Mouse (Mus musculus): ENCODE measurements around the gene Rpusd4. TPM values are rescaled to one million over a fixed set of nuclear protein-coding genes. Genes with fewer than 3 reads are reported as not detected.

The Rpusd4 gene
- polyA plus RNA-seq, 1 experiment, result 0.49 TPM

DNA sequence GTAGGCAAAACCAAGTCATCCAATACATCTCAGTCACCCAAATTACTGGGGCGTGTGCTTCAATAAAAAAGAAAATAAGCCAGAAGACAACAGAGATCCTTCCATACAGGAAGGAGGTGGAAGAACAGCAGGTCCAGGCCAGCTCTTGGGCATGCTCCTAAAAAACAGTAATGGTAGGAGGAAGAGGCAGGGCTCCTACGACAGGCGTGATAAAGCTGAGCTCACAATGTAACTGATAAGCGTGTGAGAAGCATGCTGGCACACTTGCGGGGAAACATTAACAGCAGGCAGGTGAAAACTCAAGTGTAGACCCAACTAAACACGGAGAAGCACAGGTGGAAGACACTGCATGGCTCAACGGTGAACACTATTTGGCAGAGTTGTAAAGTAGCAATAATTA lies 10.3 kb upstream of the Rpusd4 start:
- H3K4me3 ChIP-seq (replicated peaks), result no peak overlapping the region
- TF ChIP-seq FLI1 (IDR thresholded peaks at IDR 0.05; ENCODE audit: low read length), result no peak
- no peak for TF ChIP-seq GATA1 (IDR thresholded peaks at IDR 0.05; ENCODE audit: borderline replicate concordance, low read length)
- H3K36me3 ChIP-seq (replicated peaks; ENCODE audit: low read length), result peaks cover 2% of the 10 kb centered on the region
- H3K9me3 ChIP-seq, result no peaks in the 10 kb centered on the region
- H3K27me3 ChIP-seq (replicated peaks), result no peaks in the 10 kb centered on the region
- H3K4me1 ChIP-seq, result peaks cover 15% of the 10 kb centered on the region

GRCm38 (mm10) chr9:35262418-35262817 lies 5.2 kb upstream of the Rpusd4 start:
- Histone ChIP-seq H3K9me3 (no peaks in the 10 kb centered on the region), H3K27me3 (replicated peaks) (no peaks in the 10 kb centered on the region), H3K4me3 (replicated peaks) (no peak overlapping the region), H3K36me3 (replicated peaks; ENCODE audit: low read length) (peaks cover 2% of the 10 kb centered on the region), H3K4me1 (peaks cover 26% of the 10 kb centered on the region)
- TF ChIP-seq FLI1 (IDR thresholded peaks at IDR 0.05; ENCODE audit: low read length) (no peak), GATA1 (IDR thresholded peaks at IDR 0.05; ENCODE audit: borderline replicate concordance, low read length) (no peak)

- Histone ChIP-seq H3K9me3 (no peaks in the 10 kb centered on the region), H3K4me3 (replicated peaks) (no peak overlapping the region), H3K4me1 (peaks cover 30% of the 10 kb centered on the region), H3K27me3 (replicated peaks) (no peaks in the 10 kb centered on the region), H3K36me3 (replicated peaks; ENCODE audit: low read length) (peaks cover 2% of the 10 kb centered on the region)
- TF ChIP-seq FLI1 (IDR thresholded peaks at IDR 0.05; ENCODE audit: low read length), result no peak
- TF ChIP-seq GATA1 (IDR thresholded peaks at IDR 0.05; ENCODE audit: borderline replicate concordance, low read length), result no peak
Measured at GRCm38 (mm10) chr9:35263431-35263830, 4.2 kb upstream of the Rpusd4 start.

DNA sequence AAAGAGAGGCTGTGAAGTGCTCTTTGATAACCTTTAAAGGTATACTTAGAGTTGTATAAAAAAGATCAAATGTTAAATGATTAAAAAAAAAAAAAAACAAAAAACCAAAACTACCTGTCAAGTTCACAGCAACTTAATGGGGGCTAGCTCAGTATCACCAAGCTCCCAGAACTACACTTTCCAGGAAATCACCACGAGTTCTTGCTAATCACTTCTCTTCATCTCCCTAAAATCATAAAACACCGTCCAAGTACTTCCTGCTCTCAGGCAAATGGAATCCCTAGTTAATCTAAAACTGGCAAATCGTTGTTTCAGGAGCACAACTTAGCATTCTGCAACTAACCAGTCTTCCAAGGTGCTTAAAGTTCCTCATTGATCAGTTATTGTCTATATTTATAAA lies 3.2 kb upstream of the Rpusd4 start:
- TF ChIP-seq FLI1 (IDR thresholded peaks at IDR 0.05; ENCODE audit: low read length) (no peak), GATA1 (IDR thresholded peaks at IDR 0.05; ENCODE audit: borderline replicate concordance, low read length) (no peak)
- H3K27me3 ChIP-seq (replicated peaks), result no peaks in the 10 kb centered on the region
- peaks cover 38% of the 10 kb centered on the region for H3K4me1 ChIP-seq
- H3K9me3 ChIP-seq, result no peaks in the 10 kb centered on the region
- H3K4me3 ChIP-seq (replicated peaks), result no peak overlapping the region
- peaks cover 4% of the 10 kb centered on the region for H3K36me3 ChIP-seq (replicated peaks; ENCODE audit: low read length)

- peak overlapping the region; percentile 96 for H3K4me3 ChIP-seq (replicated peaks)
- no peaks in the 10 kb centered on the region for H3K27me3 ChIP-seq (replicated peaks)
- H3K4me1 ChIP-seq, result peaks cover 49% of the 10 kb centered on the region
- H3K36me3 ChIP-seq (replicated peaks; ENCODE audit: low read length), result peaks cover 37% of the 10 kb centered on the region
- H3K9me3 ChIP-seq, result no peaks in the 10 kb centered on the region
- TF ChIP-seq GATA1 (IDR thresholded peaks at IDR 0.05; ENCODE audit: borderline replicate concordance, low read length), result no peak
- TF ChIP-seq FLI1 (IDR thresholded peaks at IDR 0.05; ENCODE audit: low read length), result no peak
Measured at GRCm38 (mm10) chr9:35267976-35268715, 481 bp downstream of the Rpusd4 start.

GRCm38 (mm10) chr9:35277855-35278365 lies 10.2 kb downstream of the Rpusd4 start:
- peaks cover 51% of the 10 kb centered on the region for H3K36me3 ChIP-seq (replicated peaks; ENCODE audit: low read length)
- TF ChIP-seq GATA1 (IDR thresholded peaks at IDR 0.05; ENCODE audit: borderline replicate concordance, low read length), result no peak
- TF ChIP-seq FLI1 (IDR thresholded peaks at IDR 0.05; ENCODE audit: low read length), result no peak
- no peaks in the 10 kb centered on the region for H3K27me3 ChIP-seq (replicated peaks)
- no peak overlapping the region for H3K4me3 ChIP-seq (replicated peaks)
- H3K9me3 ChIP-seq, result peaks cover 5% of the 10 kb centered on the region
- H3K4me1 ChIP-seq, result no peaks in the 10 kb centered on the region

- Histone ChIP-seq H3K27me3 (replicated peaks) (no peaks in the 10 kb centered on the region), H3K4me1 (no peaks in the 10 kb centered on the region), H3K36me3 (replicated peaks; ENCODE audit: low read length) (peaks cover 46% of the 10 kb centered on the region), H3K9me3 (peaks cover 5% of the 10 kb centered on the region), H3K4me3 (replicated peaks) (no peak overlapping the region)
- TF ChIP-seq FLI1 (IDR thresholded peaks at IDR 0.05; ENCODE audit: low read length) (no peak), GATA1 (IDR thresholded peaks at IDR 0.05; ENCODE audit: borderline replicate concordance, low read length) (no peak)
Measured at GRCm38 (mm10) chr9:35278451-35278850, 10.8 kb downstream of the Rpusd4 start.

GRCm38 (mm10) chr9:35282006-35282850 lies 14.6 kb downstream of the Rpusd4 start:
- no peaks in the 10 kb centered on the region for H3K4me1 ChIP-seq
- peaks cover 9% of the 10 kb centered on the region for H3K36me3 ChIP-seq (replicated peaks; ENCODE audit: low read length)
- H3K9me3 ChIP-seq, result peaks cover 5% of the 10 kb centered on the region
- H3K4me3 ChIP-seq (replicated peaks), result no peak overlapping the region
- TF ChIP-seq FLI1 (IDR thresholded peaks at IDR 0.05; ENCODE audit: low read length) (no peak), GATA1 (IDR thresholded peaks at IDR 0.05; ENCODE audit: borderline replicate concordance, low read length) (no peak)
- peaks cover 4% of the 10 kb centered on the region for H3K27me3 ChIP-seq (replicated peaks)

- peaks cover 3% of the 10 kb centered on the region for H3K36me3 ChIP-seq (replicated peaks; ENCODE audit: low read length)
- H3K9me3 ChIP-seq, result peaks cover 5% of the 10 kb centered on the region
- peaks cover 6% of the 10 kb centered on the region for H3K27me3 ChIP-seq (replicated peaks)
- TF ChIP-seq GATA1 (IDR thresholded peaks at IDR 0.05; ENCODE audit: borderline replicate concordance, low read length), result no peak
- TF ChIP-seq FLI1 (IDR thresholded peaks at IDR 0.05; ENCODE audit: low read length), result no peak
- no peaks in the 10 kb centered on the region for H3K4me1 ChIP-seq
- no peak overlapping the region for H3K4me3 ChIP-seq (replicated peaks)
Measured at GRCm38 (mm10) chr9:35282851-35283200, 15.2 kb downstream of the Rpusd4 start.

Data from megakaryocyte, embryonic 14.5 days (primary cell).